ENCODE assay signal across 9 mouse cellular contexts in genomic region chr11:102851883-102852282, GRCm38 (mm10). TPM values are rescaled to one million over a fixed set of nuclear protein-coding genes. Genes with fewer than 3 reads are reported as not detected.
A peak's percentile ranks its signal among the peaks of the same experiment; 100 is the strongest.
DNase-seq lines count a peak whose midpoint lies in the region; ATAC-seq lines count a peak whose summit lies in the region.
"Had no signal": no experiment of that assay in that cellular context is flagged by ENCODE, and none has a peak within 500 bp of the region (broad histone marks: within the 10 kb centered on the region; RNA-seq: fewer than 3 reads in every experiment).

No protein-coding gene starts in this region.

- H3K9me3 ChIP-seq in forebrain, embryonic 10.5 days = no peaks in the 10 kb centered on the region
- no peaks in the 10 kb centered on the region for H3K9me3 ChIP-seq in forebrain, embryonic 13.5 days (replicated peaks)
- H3K9me3 ChIP-seq in embryonic facial prominence, embryonic 15.5 days (replicated peaks) = no peaks in the 10 kb centered on the region
- H3K9me3 ChIP-seq in stomach, embryonic 16.5 days (replicated peaks; ENCODE audit: control insufficient read depth, low read length) = no peaks in the 10 kb centered on the region; the same call in 1 of the 2 replicates
- H3K9me3 ChIP-seq: stomach, embryonic 15.5 days had no signal

- no peaks in the 10 kb centered on the region for H3K4me1 ChIP-seq in forebrain, embryonic 10.5 days
- H3K4me1 ChIP-seq in forebrain, embryonic 13.5 days = no peaks in the 10 kb centered on the region
- no peaks in the 10 kb centered on the region for H3K4me1 ChIP-seq in embryonic facial prominence, embryonic 15.5 days
- no peaks in the 10 kb centered on the region for H3K4me1 ChIP-seq in stomach, embryonic 16.5 days (ENCODE audit: control insufficient read depth, insufficient read depth, low read length)
- H3K4me1 ChIP-seq: stomach, embryonic 15.5 days had no signal

- peaks cover 100% of the 10 kb centered on the region for H3K36me3 ChIP-seq in forebrain, embryonic 10.5 days (replicated peaks)
- peaks cover 98% of the 10 kb centered on the region for H3K36me3 ChIP-seq in forebrain, embryonic 13.5 days (ENCODE audit: poor library complexity, severe bottlenecking)
- peaks cover 82% of the 10 kb centered on the region for H3K36me3 ChIP-seq in embryonic facial prominence, embryonic 15.5 days
- peaks cover 7% of the 10 kb centered on the region for H3K36me3 ChIP-seq in stomach, embryonic 16.5 days (ENCODE audit: control insufficient read depth, insufficient read depth, low read length)

- H3K4me3 ChIP-seq in forebrain, embryonic 10.5 days = no peak overlapping the region
- H3K4me3 ChIP-seq in forebrain, embryonic 13.5 days = no peak overlapping the region
- H3K4me3 ChIP-seq in embryonic facial prominence, embryonic 15.5 days (replicated peaks) = no peak overlapping the region
- H3K4me3 ChIP-seq in stomach, embryonic 16.5 days (replicated peaks; ENCODE audit: low read length) = no peak overlapping the region
- H3K4me3 ChIP-seq: stomach, embryonic 15.5 days had no signal

- ATAC-seq in forebrain, embryonic 13.5 days = no peak
- peak; percentile 63; the same call in 1 of the 2 replicates for ATAC-seq in embryonic facial prominence, embryonic 15.5 days (ENCODE audit: insufficient number of reproducible peaks, low FRiP score, low TSS enrichment, low read depth)
- ATAC-seq in stomach, embryonic 16.5 days (ENCODE audit: insufficient read depth, low FRiP score) = peak; percentile 62; the same call in 1 of the 2 replicates

- no peak overlapping the region for H3K4me2 ChIP-seq in forebrain, embryonic 13.5 days
- H3K4me2 ChIP-seq in embryonic facial prominence, embryonic 15.5 days (replicated peaks) = no peak overlapping the region
- H3K4me2 ChIP-seq in stomach, embryonic 16.5 days (ENCODE audit: low read depth, low read length) = no peak overlapping the region
- H3K4me2 ChIP-seq: stomach, embryonic 15.5 days had no signal

- H3K9ac ChIP-seq in forebrain, embryonic 13.5 days = no peak overlapping the region
- H3K9ac ChIP-seq in embryonic facial prominence, embryonic 15.5 days = no peak overlapping the region
- no peak overlapping the region for H3K9ac ChIP-seq in stomach, embryonic 16.5 days (ENCODE audit: low read length)
- H3K9ac ChIP-seq: stomach, embryonic 15.5 days had no signal

- DNase-seq in forebrain, embryonic 10.5 days (ENCODE audit: extremely low spot score, low spot score) = peak; percentile 43
- peak; percentile 37 for DNase-seq in 416B (ENCODE audit: low read depth)
- peak; percentile 85 to 91 for DNase-seq in adrenal gland, postnatal 36 days
- peak; percentile 38 for DNase-seq in kidney, adult 11 months
- DNase-seq in lung, postnatal 14 days = peak; percentile 83

- 72% methylated on average over 5 of the region's 5 CpGs for WGBS in forebrain, embryonic 10.5 days
- WGBS in forebrain, embryonic 13.5 days = 67% methylated on average over 5 of the region's 5 CpGs
- 64% methylated on average over 5 of the region's 5 CpGs for WGBS in embryonic facial prominence, embryonic 15.5 days
- 66% methylated on average over 5 of the region's 5 CpGs for WGBS in stomach, embryonic 16.5 days

- H3K27ac ChIP-seq in forebrain, embryonic 10.5 days = no peak overlapping the region
- H3K27ac ChIP-seq in forebrain, embryonic 13.5 days = no peak overlapping the region
- no peak overlapping the region for H3K27ac ChIP-seq in embryonic facial prominence, embryonic 15.5 days (replicated peaks)
- H3K27ac ChIP-seq in stomach, embryonic 16.5 days (ENCODE audit: low read length) = no peak overlapping the region
- H3K27ac ChIP-seq: stomach, embryonic 15.5 days had no signal

- H3K27me3 ChIP-seq in forebrain, embryonic 10.5 days (ENCODE audit: poor library complexity, severe bottlenecking) = no peaks in the 10 kb centered on the region
- no peaks in the 10 kb centered on the region for H3K27me3 ChIP-seq in forebrain, embryonic 13.5 days
- H3K27me3 ChIP-seq in embryonic facial prominence, embryonic 15.5 days = no peaks in the 10 kb centered on the region
- no peaks in the 10 kb centered on the region for H3K27me3 ChIP-seq in stomach, embryonic 16.5 days (ENCODE audit: control insufficient read depth, insufficient read depth, low read length)
- H3K27me3 ChIP-seq: stomach, embryonic 15.5 days had no signal

RNA-seq across cellular contexts. Expression of gene Higd1b, which starts 16.2 kb away (rescaled TPM):
- polyA plus RNA-seq in forebrain, embryonic 10.5 days (2016; fragmentation: Nextera tagmentation; extraction: Ambion mirVana) = not detected in 2 replicates
- 1.2 and 2.0 TPM in 2 replicates for polyA plus RNA-seq in forebrain, embryonic 13.5 days (2015; fragmentation: Nextera tagmentation; extraction: Ambion mirVana)
- total RNA-seq in adrenal gland, postnatal 36 days (2021) = 1 to 10 TPM; 1.7 to 2.6 TPM
- 1.1 and 2.1 TPM in 2 replicates for polyA plus RNA-seq in embryonic facial prominence, embryonic 15.5 days (2015; fragmentation: Nextera tagmentation; extraction: Ambion mirVana)
- polyA plus RNA-seq in stomach, embryonic 16.5 days (2015; fragmentation: Nextera tagmentation; extraction: Ambion mirVana) = 1.2 and 1.4 TPM in 2 replicates

RNA-seq across cellular contexts. Expression of gene Eftud2, which starts 28.9 kb away (rescaled TPM):
- 376 and 379 TPM in 2 replicates for polyA plus RNA-seq in forebrain, embryonic 10.5 days (2016; fragmentation: Nextera tagmentation; extraction: Ambion mirVana)
- polyA plus RNA-seq in forebrain, embryonic 13.5 days (2015; fragmentation: Nextera tagmentation; extraction: Ambion mirVana) = 199 and 235 TPM in 2 replicates
- 10 to 100 TPM; 79.9 to 87.2 TPM for total RNA-seq in adrenal gland, postnatal 36 days (2021)
- 154 and 167 TPM in 2 replicates for polyA plus RNA-seq in embryonic facial prominence, embryonic 15.5 days (2015; fragmentation: Nextera tagmentation; extraction: Ambion mirVana)
- 138 and 146 TPM in 2 replicates for polyA plus RNA-seq in stomach, embryonic 16.5 days (2015; fragmentation: Nextera tagmentation; extraction: Ambion mirVana)

RNA-seq across cellular contexts. Expression of gene Ccdc103, which starts 29.1 kb away (rescaled TPM):
- polyA plus RNA-seq in forebrain, embryonic 10.5 days (2016; fragmentation: Nextera tagmentation; extraction: Ambion mirVana) = 2.0 and 2.9 TPM in 2 replicates
- 1.8 and 2.8 TPM in 2 replicates for polyA plus RNA-seq in forebrain, embryonic 13.5 days (2015; fragmentation: Nextera tagmentation; extraction: Ambion mirVana)
- total RNA-seq in adrenal gland, postnatal 36 days (2021) = under 1 TPM; 0.30 to 0.76 TPM
- polyA plus RNA-seq in embryonic facial prominence, embryonic 15.5 days (2015; fragmentation: Nextera tagmentation; extraction: Ambion mirVana) = 2.0 and 5.5 TPM in 2 replicates
- polyA plus RNA-seq in stomach, embryonic 16.5 days (2015; fragmentation: Nextera tagmentation; extraction: Ambion mirVana) = 0.94 and 1.3 TPM in 2 replicates

RNA-seq across cellular contexts. Expression of gene Gjc1, which starts 32.4 kb away (rescaled TPM):
- polyA plus RNA-seq in forebrain, embryonic 10.5 days (2016; fragmentation: Nextera tagmentation; extraction: Ambion mirVana) = 86.0 and 87.4 TPM in 2 replicates
- polyA plus RNA-seq in forebrain, embryonic 13.5 days (2015; fragmentation: Nextera tagmentation; extraction: Ambion mirVana) = 68.3 and 69.2 TPM in 2 replicates
- 10 to 100 TPM; 13.6 to 21.6 TPM for total RNA-seq in adrenal gland, postnatal 36 days (2021)
- polyA plus RNA-seq in embryonic facial prominence, embryonic 15.5 days (2015; fragmentation: Nextera tagmentation; extraction: Ambion mirVana) = 58.3 and 60.5 TPM in 2 replicates
- 30.1 and 38.5 TPM in 2 replicates for polyA plus RNA-seq in stomach, embryonic 16.5 days (2015; fragmentation: Nextera tagmentation; extraction: Ambion mirVana)

RNA-seq across cellular contexts. Expression of gene Fam187a, which starts 33.1 kb away (rescaled TPM):
- 0.09 TPM in 1 of 2 replicates, not detected in the other for polyA plus RNA-seq in forebrain, embryonic 10.5 days (2016; fragmentation: Nextera tagmentation; extraction: Ambion mirVana)
- polyA plus RNA-seq in forebrain, embryonic 13.5 days (2015; fragmentation: Nextera tagmentation; extraction: Ambion mirVana) = not detected in 2 replicates
- not detected for total RNA-seq in adrenal gland, postnatal 36 days (2021)
- polyA plus RNA-seq in embryonic facial prominence, embryonic 15.5 days (2015; fragmentation: Nextera tagmentation; extraction: Ambion mirVana) = not detected in 2 replicates
- 0.12 TPM in 1 of 2 replicates, not detected in the other for polyA plus RNA-seq in stomach, embryonic 16.5 days (2015; fragmentation: Nextera tagmentation; extraction: Ambion mirVana)
- polyA plus RNA-seq: stomach, embryonic 15.5 days had no signal

Comparison
In these comparisons a context has a peak if more than half of its experiments do, and no peak if none do; other contexts are left out.
1. DNase-seq: peak in every context shown above with its lines; median percentile 88 in adrenal gland, postnatal 36 days; 83 in lung, postnatal 14 days; 43 in forebrain, embryonic 10.5 days; 38 in kidney, adult 11 months; 37 in 416B.